Mouse (Mus musculus): ENCODE measurements around the gene P3h3. TPM values are rescaled to one million over a fixed set of nuclear protein-coding genes. Genes with fewer than 3 reads are reported as not detected.

P3h3 gene
- polyA plus RNA-seq, 1 experiment = 1.1 TPM

DNA sequence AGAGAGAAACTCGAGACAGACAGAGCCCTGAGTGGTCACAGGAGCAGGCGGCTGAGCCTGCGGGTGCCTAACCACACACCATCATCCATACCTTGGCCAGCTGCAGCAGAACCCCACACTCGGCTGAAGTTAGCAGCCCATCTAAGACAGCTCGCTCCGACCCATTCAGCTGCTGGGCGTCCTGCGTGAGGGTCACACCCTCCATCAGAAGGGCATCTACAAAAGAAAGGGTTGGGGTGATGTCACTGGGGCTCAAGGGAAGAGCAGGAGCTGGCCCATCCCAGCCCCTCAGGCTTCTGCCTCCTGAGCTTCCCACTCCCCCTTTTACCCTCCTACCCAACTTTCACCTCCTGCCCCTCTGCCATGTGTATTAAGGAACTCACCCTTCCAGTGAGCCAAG is 7.0 kb downstream of the P3h3 start:
- no peaks in the 10 kb centered on the region for H3K36me3 ChIP-seq (ENCODE audit: control insufficient read depth, insufficient read depth)
- H3K79me2 ChIP-seq (ENCODE audit: control insufficient read depth, insufficient read depth) = no peaks in the 10 kb centered on the region

DNA sequence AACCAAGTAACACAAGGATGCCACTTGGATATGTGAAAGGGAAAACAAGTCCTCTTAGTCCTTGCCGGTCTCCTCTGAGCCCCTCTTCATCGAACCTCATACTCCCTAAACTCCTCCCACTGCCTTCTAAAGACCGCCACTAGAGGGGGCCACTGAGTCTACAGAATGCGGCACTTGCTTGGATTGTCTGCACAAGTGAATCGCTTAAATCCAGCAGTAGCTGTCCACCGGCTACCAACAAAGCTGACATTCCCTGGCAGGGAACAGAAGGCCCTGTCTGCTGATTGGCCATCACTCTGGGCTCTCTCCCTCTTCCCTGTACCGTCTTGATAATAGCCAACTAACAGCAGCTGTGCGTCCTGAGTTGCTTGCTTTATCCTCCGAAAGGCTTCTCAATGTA is 10.2 kb downstream of the P3h3 start:
- Histone ChIP-seq H3K79me2 (ENCODE audit: control insufficient read depth, insufficient read depth) (no peaks in the 10 kb centered on the region), H3K27me3 (ENCODE audit: control insufficient read depth, insufficient read depth, insufficient read length) (peaks cover 3% of the 10 kb centered on the region), H3K4me3 (ENCODE audit: insufficient read depth, poor library complexity, severe bottlenecking) (no peak overlapping the region), H3ac (ENCODE audit: control insufficient read depth, insufficient read length, low read depth) (no peak overlapping the region), H3K79me3 (ENCODE audit: low read depth) (no peaks in the 10 kb centered on the region), H3K36me3 (ENCODE audit: control insufficient read depth, insufficient read depth) (no peaks in the 10 kb centered on the region)
- TF ChIP-seq CTCF (IDR thresholded peaks at IDR 0.05; ENCODE audit: control insufficient read depth, insufficient read depth, insufficient read length) (peak; percentile 48), CEBPB (IDR thresholded peaks at IDR 0.05; ENCODE audit: low read depth) (no peak)

More for the DNA sequence above, 7.0 kb downstream of the P3h3 start:
- no peak overlapping the region for H3K4me3 ChIP-seq (ENCODE audit: insufficient read depth, poor library complexity, severe bottlenecking)
- peaks cover 3% of the 10 kb centered on the region for H3K27me3 ChIP-seq (ENCODE audit: control insufficient read depth, insufficient read depth, insufficient read length)
- TF ChIP-seq MYOD1 (IDR thresholded peaks at IDR 0.05; ENCODE audit: control insufficient read depth, insufficient read length, low read depth) (no peak), CTCF (IDR thresholded peaks at IDR 0.05; ENCODE audit: control insufficient read depth, insufficient read depth, insufficient read length) (no peak), FOSL1 (IDR thresholded peaks at IDR 0.05; ENCODE audit: insufficient read depth, low read length, poor library complexity, severe bottlenecking) (no peak), USF1 (IDR thresholded peaks at IDR 0.05; ENCODE audit: low read depth) (no peak), CEBPB (IDR thresholded peaks at IDR 0.05; ENCODE audit: low read depth) (no peak)
- no peak overlapping the region for H3ac ChIP-seq (ENCODE audit: control insufficient read depth, insufficient read length, low read depth)
- H3K79me3 ChIP-seq (ENCODE audit: low read depth) = no peaks in the 10 kb centered on the region

DNA sequence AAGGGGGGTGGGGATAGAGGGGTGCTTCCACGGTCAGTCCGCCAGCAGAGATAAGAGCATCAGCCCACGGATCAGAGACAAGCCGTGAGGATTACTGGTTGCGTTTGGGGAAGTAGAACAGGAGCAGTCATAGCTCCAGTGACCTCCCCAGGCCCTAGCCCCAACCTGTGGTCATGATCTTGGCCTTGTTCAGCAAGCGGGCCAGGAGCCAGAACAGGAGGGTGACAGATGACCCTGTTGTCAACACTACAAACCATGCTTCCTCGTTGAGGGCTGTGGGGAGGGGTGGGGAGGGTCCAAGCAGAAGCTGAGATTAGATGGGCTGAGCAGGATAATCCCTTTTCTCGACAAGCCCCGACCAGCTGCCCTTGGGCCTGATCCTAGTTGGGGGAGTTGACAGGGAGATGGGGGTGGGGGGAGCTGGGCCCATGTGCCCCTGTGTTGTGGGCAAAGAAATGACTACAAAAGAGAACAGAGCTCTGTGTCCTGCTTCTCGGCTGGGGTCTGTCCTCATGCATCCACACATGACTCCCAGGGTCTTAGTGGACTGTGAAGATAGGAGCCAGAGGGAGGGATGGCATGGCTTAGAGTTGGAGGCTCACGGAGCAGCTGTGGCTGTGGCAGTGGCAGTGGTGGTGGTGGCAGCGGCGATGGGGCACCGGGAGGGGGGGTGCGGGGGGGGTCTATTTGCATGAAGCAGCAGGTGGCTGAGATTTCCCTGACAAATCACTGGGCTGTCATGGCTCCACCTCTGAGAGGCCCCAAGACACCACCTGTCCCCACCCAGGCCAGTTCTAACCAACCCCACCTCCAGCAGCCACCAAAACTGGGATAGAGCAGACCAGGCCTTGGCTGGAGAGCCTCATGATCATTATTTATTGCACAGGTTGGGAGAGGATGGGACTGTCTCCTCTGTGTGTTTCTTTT is 17.0 kb downstream of the P3h3 start, which contains the start of gene Gnb3:
Gene Gnb3, minus strand, starts transcription at position 35 of the 927 bp plus-strand sequence.
- Histone ChIP-seq H3K4me3 (ENCODE audit: insufficient read depth, poor library complexity, severe bottlenecking) (no peak within 1 kb of the TSS), H3K79me3 (ENCODE audit: low read depth) (no peaks in the 10 kb centered on the region), H3K79me2 (ENCODE audit: control insufficient read depth, insufficient read depth) (no peaks in the 10 kb centered on the region), H3K27me3 (ENCODE audit: control insufficient read depth, insufficient read depth, insufficient read length) (peaks cover 5% of the 10 kb centered on the region), H3K36me3 (ENCODE audit: control insufficient read depth, insufficient read depth) (no peaks in the 10 kb centered on the region), H3ac (ENCODE audit: control insufficient read depth, insufficient read length, low read depth) (no peak within 1 kb of the TSS)
- no peak for TF ChIP-seq CTCF (IDR thresholded peaks at IDR 0.05; ENCODE audit: control insufficient read depth, insufficient read depth, insufficient read length)
- no peak for TF ChIP-seq MYOD1 (IDR thresholded peaks at IDR 0.05; ENCODE audit: control insufficient read depth, insufficient read length, low read depth)
- TF ChIP-seq USF1 (IDR thresholded peaks at IDR 0.05; ENCODE audit: low read depth) = no peak
- no peak for TF ChIP-seq MYOG (IDR thresholded peaks at IDR 0.05; ENCODE audit: control insufficient read depth, extremely low read depth, insufficient read length)
- no peak for TF ChIP-seq MAX (IDR thresholded peaks at IDR 0.05)
- TF ChIP-seq FOSL1 (IDR thresholded peaks at IDR 0.05; ENCODE audit: insufficient read depth, low read length, poor library complexity, severe bottlenecking) = no peak
- TF ChIP-seq CEBPB (IDR thresholded peaks at IDR 0.05; ENCODE audit: low read depth) = no peak

DNA sequence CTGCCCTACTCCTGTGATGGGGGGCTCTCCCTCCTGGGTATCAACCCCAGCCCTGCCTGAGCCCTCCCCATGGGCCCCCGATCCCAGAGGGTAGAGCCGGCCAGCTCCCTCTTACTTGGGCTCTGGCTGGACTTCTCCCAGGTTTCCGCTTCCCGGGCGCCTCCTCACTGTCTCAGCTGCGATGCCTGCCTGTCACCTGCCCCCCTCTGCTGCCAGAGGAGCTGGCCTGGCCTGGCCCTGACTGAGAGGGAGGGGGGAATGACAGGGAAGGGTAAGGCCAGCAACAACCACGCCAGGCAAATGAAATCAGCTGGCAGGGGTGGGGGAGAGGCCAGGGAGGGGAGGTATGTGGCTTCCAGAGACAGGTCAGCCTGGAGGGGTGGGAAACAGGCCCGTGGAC is 17.7 kb downstream of the P3h3 start:
- Histone ChIP-seq H3K4me3 (ENCODE audit: insufficient read depth, poor library complexity, severe bottlenecking) (no peak overlapping the region), H3ac (ENCODE audit: control insufficient read depth, insufficient read length, low read depth) (no peak overlapping the region), H3K79me2 (ENCODE audit: control insufficient read depth, insufficient read depth) (no peaks in the 10 kb centered on the region), H3K79me3 (ENCODE audit: low read depth) (no peaks in the 10 kb centered on the region), H3K36me3 (ENCODE audit: control insufficient read depth, insufficient read depth) (no peaks in the 10 kb centered on the region), H3K27me3 (ENCODE audit: control insufficient read depth, insufficient read depth, insufficient read length) (peaks cover 5% of the 10 kb centered on the region)
- TF ChIP-seq CEBPB (IDR thresholded peaks at IDR 0.05; ENCODE audit: low read depth) (no peak), MAX (IDR thresholded peaks at IDR 0.05) (no peak), MYOD1 (IDR thresholded peaks at IDR 0.05; ENCODE audit: control insufficient read depth, insufficient read length, low read depth) (no peak), USF1 (IDR thresholded peaks at IDR 0.05; ENCODE audit: low read depth) (no peak), FOSL1 (IDR thresholded peaks at IDR 0.05; ENCODE audit: insufficient read depth, low read length, poor library complexity, severe bottlenecking) (no peak), CTCF (IDR thresholded peaks at IDR 0.05; ENCODE audit: control insufficient read depth, insufficient read depth, insufficient read length) (no peak), MYOG (IDR thresholded peaks at IDR 0.05; ENCODE audit: control insufficient read depth, extremely low read depth, insufficient read length) (no peak)

DNA sequence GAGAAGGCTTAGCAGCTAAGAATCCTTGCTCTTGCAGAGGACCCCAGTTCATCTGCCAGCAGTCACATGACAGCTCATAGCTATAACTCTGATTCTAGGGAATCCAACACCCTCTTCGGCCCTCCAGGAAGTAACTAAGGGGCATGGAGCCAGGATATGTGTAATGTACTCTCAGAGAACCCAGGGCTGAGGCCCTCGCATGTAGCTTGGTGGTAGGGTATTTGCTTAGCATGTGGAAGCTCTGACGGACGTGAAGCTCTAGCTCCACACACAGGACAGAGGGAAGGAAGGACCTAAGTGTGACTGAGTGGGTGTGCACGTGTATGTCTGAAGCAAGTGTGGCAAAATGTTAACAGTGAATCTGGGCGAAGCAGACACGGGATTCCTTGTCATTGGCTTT is 21.1 kb downstream of the P3h3 start:
- peaks cover 3% of the 10 kb centered on the region for H3K79me3 ChIP-seq (ENCODE audit: low read depth)
- H3ac ChIP-seq (ENCODE audit: control insufficient read depth, insufficient read length, low read depth) = no peak overlapping the region
- TF ChIP-seq MYOG (IDR thresholded peaks at IDR 0.05; ENCODE audit: control insufficient read depth, extremely low read depth, insufficient read length) (no peak), USF1 (IDR thresholded peaks at IDR 0.05; ENCODE audit: low read depth) (no peak), CTCF (IDR thresholded peaks at IDR 0.05; ENCODE audit: control insufficient read depth, insufficient read depth, insufficient read length) (no peak), CEBPB (IDR thresholded peaks at IDR 0.05; ENCODE audit: low read depth) (no peak), MYOD1 (IDR thresholded peaks at IDR 0.05; ENCODE audit: control insufficient read depth, insufficient read length, low read depth) (no peak), FOSL1 (IDR thresholded peaks at IDR 0.05; ENCODE audit: insufficient read depth, low read length, poor library complexity, severe bottlenecking) (no peak), MAX (IDR thresholded peaks at IDR 0.05) (no peak)
- peaks cover 5% of the 10 kb centered on the region for H3K27me3 ChIP-seq (ENCODE audit: control insufficient read depth, insufficient read depth, insufficient read length)
- H3K79me2 ChIP-seq (ENCODE audit: control insufficient read depth, insufficient read depth) = peaks cover 3% of the 10 kb centered on the region
- H3K4me3 ChIP-seq (ENCODE audit: insufficient read depth, poor library complexity, severe bottlenecking) = no peak overlapping the region
- peaks cover 26% of the 10 kb centered on the region for H3K36me3 ChIP-seq (ENCODE audit: control insufficient read depth, insufficient read depth)

Data from C2C12 (cell line).